Mouse (Mus musculus) heart, embryonic 16.5 days (tissue): ENCODE data around the gene Dennd1a. TPM values are rescaled to one million over a fixed set of nuclear protein-coding genes. Genes with fewer than 3 reads are reported as not detected.

Experiments used
- ATAC-seq: fragments of 200-750 bp; cut with Nextera tagmentation; replicated peaks from 2 replicates; pipeline ENCODE4 v1.8.0; 2017; ENCODE audit warnings: moderate number of reproducible peaks; ENCODE audit not compliant: insufficient read depth, low FRiP score; ENCODE audit errors: extremely low read depth
- H3K27ac ChIP-seq: fragments of 300-500 bp; sonication (generic); 2 replicates; pipeline ENCODE4 v1.5.1; 2014; ENCODE audit warnings: mild to moderate bottlenecking, low read length, control low read depth, moderate library complexity
- H3K27me3 ChIP-seq: fragments of 300-500 bp; sonication (generic); 2 replicates; pipeline ENCODE4 v1.6.1; 2014; ENCODE audit warnings: low read length, mixed read lengths; ENCODE audit not compliant: control insufficient read depth, insufficient read depth
- H3K36me3 ChIP-seq: fragments of 300-500 bp; sonication (generic); 2 replicates; pipeline ENCODE4 v1.6.1; 2014; ENCODE audit not compliant: control insufficient read depth, insufficient read depth
- H3K4me1 ChIP-seq: fragments of 300-500 bp; sonication (generic); 2 replicates; pipeline ENCODE4 v1.6.1; 2014; ENCODE audit warnings: low read length, mixed read lengths; ENCODE audit not compliant: control insufficient read depth, insufficient read depth
- H3K4me2 ChIP-seq: fragments of 300-500 bp; sonication (generic); 2 replicates; pipeline ENCODE4 v1.6.1; 2014; ENCODE audit warnings: low read depth, mild to moderate bottlenecking, control low read depth, low read length
- H3K4me3 ChIP-seq: fragments of 300-500 bp; sonication (generic); 2 replicates; pipeline ENCODE4 v1.5.1; 2014; ENCODE audit warnings: mild to moderate bottlenecking, control low read depth, low read length
- H3K9ac ChIP-seq: fragments of 300-500 bp; sonication (generic); 2 replicates; pipeline ENCODE4 v1.6.1; 2014; ENCODE audit warnings: low read length, control low read depth
- H3K9me3 ChIP-seq: fragments of 300-500 bp; sonication (generic); replicated peaks from 2 replicates; pipeline ENCODE4 v1.6.1; 2016; ENCODE audit warnings: low read length; ENCODE audit not compliant: control insufficient read depth
- WGBS: fragments of 180-500 bp; shearing (Covaris S2); extraction: QIAGEN DNeasy Blood & Tissue Kit; methylation state at CpG from one replicate; pipeline ENCODE4 v1.1.7; 2014; 5-methylcytosine and 5-hydroxymethylcytosine counted together
- polyA plus RNA-seq: library from polyadenylated mRNA; unstranded; fragments of >200 nt; fragmentation: Nextera tagmentation; extraction: Ambion mirVana; gene quantifications from 2 replicates; pipeline ENCODE4 v1.2.1, GENCODE M21; 2015

Gene Dennd1a
- polyA plus RNA-seq, 1 experiment from 2014 or later: 12.7 TPM

DNA sequence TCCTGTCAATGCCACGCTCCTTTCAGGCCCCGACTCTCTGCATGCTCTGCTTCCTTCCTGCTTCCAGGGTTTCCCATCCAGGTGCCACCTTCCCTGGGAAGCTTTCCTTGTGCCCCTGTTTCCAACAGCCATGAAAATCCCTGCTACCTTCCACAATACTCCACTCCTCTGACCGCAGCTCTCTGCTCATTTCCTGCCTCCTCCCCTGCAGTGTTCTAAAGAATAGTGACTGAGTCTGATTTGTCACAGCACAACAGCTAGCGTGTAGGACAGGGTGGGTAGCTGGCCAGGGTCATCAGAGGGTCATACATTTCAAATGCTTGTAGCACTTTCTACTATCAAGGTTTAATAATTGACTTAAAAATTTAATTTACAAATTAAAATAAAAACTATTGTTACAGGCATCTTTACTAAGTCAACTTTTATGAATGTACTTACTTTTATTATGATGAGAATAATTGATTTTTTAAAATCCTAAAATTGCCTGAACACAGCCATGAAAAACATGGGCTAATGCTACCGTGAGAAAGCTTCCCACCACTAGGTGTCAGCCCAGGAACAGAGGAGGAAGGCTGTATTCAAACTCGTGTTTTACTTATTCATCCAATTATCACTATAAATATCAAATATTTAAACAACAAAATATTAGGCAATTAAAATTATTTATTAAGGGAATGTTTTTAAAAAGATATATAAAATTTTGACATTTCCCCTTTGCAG lies 361.6 kb downstream of the Dennd1a start:
- WGBS: 35% methylated on average over 6 of the region's 6 CpGs

DNA sequence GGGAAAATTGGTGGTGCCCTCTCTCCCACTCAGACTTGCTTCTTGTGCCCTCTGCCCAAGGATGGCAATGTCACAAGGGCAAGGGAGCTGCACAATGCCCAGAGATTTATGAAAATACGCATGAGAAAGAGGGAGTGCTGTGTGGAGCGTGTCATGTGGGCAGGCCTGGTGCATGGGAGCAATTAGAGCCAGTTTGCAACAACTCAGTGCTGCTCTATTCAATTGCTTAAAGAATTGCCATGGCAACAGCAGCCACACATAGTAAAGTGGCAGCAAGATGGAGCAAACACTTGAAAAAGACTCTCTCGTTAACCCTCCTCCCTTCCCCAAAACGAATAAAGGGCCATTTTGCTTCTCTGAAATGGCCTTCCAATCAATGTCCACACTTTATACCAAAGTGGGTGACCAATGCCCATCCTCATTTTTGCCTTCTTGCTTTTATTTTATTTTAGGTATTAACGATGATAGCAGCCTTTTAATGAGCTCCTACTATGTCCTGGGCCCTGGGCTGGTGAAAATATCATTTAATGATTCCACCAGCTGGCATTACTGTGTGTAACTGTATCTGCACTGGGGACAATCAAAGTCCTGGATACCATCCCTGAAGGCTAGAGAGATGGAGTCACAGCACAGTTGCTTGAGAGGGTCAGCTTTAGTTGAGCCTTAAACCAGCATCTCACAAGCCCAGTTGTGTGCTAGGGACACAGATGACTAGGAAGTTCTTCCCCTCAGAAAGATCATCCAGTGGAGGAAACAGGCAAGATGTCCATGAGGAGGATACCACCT lies 378.3 kb downstream of the Dennd1a start:
- Histone ChIP-seq H3K27ac (no peak overlapping the region), H3K9me3 (no peaks in the 10 kb centered on the region), H3K4me2 (no peak overlapping the region), H3K9ac (no peak overlapping the region), H3K36me3 (no peaks in the 10 kb centered on the region), H3K27me3 (no peaks in the 10 kb centered on the region), H3K4me1 (peaks cover 10% of the 10 kb centered on the region; the same call in 1 of the 2 replicates), H3K4me3 (no peak overlapping the region)
- 84% methylated on average over 5 of the region's 5 CpGs for WGBS
- ATAC-seq: no peak

More for the DNA sequence above, 361.6 kb downstream of the Dennd1a start:
- H3K4me1 ChIP-seq: no peaks in the 10 kb centered on the region
- H3K27me3 ChIP-seq: no peaks in the 10 kb centered on the region
- H3K4me2 ChIP-seq: no peak overlapping the region
- no peak for ATAC-seq
- H3K9ac ChIP-seq: no peak overlapping the region
- H3K9me3 ChIP-seq: no peaks in the 10 kb centered on the region
- H3K27ac ChIP-seq: no peak overlapping the region
- no peaks in the 10 kb centered on the region for H3K36me3 ChIP-seq
- no peak overlapping the region for H3K4me3 ChIP-seq

DNA sequence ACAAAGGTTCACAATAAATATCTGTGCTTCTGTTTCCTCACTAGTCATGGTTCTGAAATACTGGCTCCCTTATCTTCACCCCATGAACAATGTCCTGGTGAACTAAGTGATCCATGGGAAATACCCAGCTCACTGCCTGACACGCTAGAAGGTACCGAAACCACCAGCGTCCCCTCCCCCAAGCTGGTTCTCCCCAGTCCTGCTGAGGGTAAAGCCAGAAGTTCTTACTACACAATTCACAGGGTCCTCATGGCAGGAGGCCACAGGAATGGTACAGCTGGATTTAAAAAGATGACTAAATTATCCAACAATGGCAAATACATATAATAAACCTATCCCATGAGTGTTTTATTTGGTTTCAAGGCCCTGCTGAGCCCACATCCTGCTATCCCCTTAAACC lies 378.9 kb downstream of the Dennd1a start:
- Histone ChIP-seq H3K27me3 (no peaks in the 10 kb centered on the region), H3K4me3 (no peak overlapping the region), H3K9me3 (no peaks in the 10 kb centered on the region), H3K36me3 (no peaks in the 10 kb centered on the region), H3K9ac (no peak overlapping the region), H3K4me2 (no peak overlapping the region), H3K27ac (no peak overlapping the region), H3K4me1 (peaks cover 10% of the 10 kb centered on the region; the same call in 1 of the 2 replicates)
- 89% methylated on average over 3 of the region's 3 CpGs for WGBS
- no peak for ATAC-seq

DNA sequence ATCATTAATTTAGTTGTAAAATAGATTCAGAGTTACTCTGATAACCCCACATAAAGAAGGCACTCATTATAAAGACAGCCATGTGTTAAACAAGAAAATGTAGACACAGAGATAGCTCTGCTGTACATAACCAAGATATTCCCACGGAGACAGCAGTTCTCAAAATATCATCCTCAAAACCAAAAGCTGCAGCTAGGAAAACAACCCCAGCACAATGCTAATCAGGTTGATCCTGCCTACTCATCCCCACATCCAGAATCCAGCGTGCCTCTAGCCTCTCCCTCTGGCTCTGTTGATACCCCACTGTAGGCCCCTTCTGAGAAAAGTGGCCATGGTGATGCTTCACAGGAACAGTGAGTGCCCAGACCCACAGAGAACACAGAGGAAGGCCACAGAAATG lies 380.9 kb downstream of the Dennd1a start:
- Histone ChIP-seq H3K9ac (no peak overlapping the region), H3K4me1 (peaks cover 10% of the 10 kb centered on the region; the same call in 1 of the 2 replicates), H3K9me3 (no peaks in the 10 kb centered on the region), H3K36me3 (no peaks in the 10 kb centered on the region), H3K4me2 (no peak overlapping the region), H3K4me3 (no peak overlapping the region), H3K27ac (no peak overlapping the region), H3K27me3 (no peaks in the 10 kb centered on the region)
- ATAC-seq: no peak
- WGBS: 58% methylated on average over 2 of the region's 2 CpGs

DNA sequence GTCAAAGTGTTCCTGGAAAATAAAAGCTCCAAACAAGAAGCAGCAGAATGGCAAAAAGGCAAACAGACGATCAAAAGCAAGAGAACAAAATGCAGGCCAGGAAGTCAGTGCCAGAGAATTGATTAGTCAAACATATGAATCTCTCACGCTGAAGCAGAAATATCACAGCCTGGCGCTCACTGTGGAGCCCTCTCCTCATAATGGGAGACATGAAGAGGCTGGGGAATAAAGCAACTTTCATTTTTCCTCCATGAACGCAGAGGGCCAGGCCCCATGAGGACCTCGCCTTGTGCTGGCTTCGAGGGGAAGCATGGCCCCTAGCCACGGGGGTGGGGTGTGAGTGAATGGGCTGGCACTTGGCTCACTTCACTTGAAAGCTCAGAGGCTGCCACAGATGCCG lies 383.9 kb downstream of the Dennd1a start:
- no peak overlapping the region for H3K4me2 ChIP-seq
- ATAC-seq: no peak
- no peaks in the 10 kb centered on the region for H3K27me3 ChIP-seq
- H3K4me1 ChIP-seq: peaks cover 10% of the 10 kb centered on the region; the same call in 1 of the 2 replicates
- H3K27ac ChIP-seq: no peak overlapping the region
- H3K36me3 ChIP-seq: no peaks in the 10 kb centered on the region
- WGBS: 75% methylated on average over 8 of the region's 8 CpGs
- H3K9ac ChIP-seq: no peak overlapping the region
- no peak overlapping the region for H3K4me3 ChIP-seq
- H3K9me3 ChIP-seq: no peaks in the 10 kb centered on the region

DNA sequence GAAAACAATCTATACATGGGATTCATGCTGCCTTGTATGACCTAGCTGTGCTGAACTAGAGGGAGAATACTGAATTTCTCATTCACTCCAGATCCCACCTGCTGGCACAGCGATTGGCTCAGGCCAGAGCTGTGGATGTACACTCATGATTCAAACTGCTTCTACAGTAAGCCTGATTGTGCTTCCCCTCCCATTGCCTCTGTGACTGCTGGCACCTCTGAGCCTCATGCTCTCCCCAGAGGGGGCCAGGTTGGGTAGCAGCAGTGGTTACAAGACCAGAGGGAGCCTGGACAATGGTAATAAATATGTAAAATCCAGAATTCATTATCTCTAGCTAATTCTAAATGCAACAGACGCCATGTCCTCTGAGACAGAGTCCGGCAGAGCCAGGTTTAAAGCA lies 404.0 kb downstream of the Dennd1a start:
- no peaks in the 10 kb centered on the region for H3K27me3 ChIP-seq
- no peak for ATAC-seq
- WGBS: 93% methylated on average over 3 of the region's 3 CpGs

DNA sequence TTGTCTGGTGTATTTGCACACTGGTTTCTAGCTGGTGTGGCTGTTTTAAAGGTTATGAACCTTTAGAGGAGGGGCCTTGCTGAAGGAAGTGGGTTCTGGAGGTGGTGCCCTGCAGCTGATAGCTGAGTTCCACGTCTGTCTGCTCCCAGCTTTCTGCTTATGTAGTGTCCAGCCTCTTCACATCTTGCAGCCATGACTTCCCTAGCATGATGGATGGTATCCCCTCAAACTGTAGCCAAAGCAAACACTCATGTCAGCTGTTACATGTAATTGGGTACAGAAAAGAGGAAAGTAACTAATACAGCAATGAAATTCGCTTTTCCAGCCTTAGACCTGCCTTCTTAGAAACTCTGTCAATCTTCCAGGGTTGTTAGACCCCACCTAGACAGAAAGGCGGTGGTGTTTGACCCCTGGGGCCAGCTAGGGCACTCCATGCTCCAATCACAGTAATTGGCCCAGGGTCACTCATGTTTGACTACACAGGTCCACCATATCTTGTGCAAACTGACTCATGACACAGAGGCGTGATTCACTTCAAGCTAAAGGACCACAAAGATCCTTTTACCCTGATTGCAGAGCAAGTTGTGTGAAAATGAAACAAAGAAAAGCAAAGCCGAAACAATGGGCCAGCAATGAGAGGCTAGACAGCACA lies 405.8 kb downstream of the Dennd1a start:
- 64% methylated on average over 5 of the region's 5 CpGs for WGBS
- H3K27ac ChIP-seq: no peak overlapping the region
- no peaks in the 10 kb centered on the region for H3K4me1 ChIP-seq
- no peaks in the 10 kb centered on the region for H3K27me3 ChIP-seq
- H3K9ac ChIP-seq: no peak overlapping the region
- H3K4me3 ChIP-seq: no peak overlapping the region
- no peak overlapping the region for H3K4me2 ChIP-seq
- no peak for ATAC-seq
- no peaks in the 10 kb centered on the region; the same call in 1 of the 2 replicates for H3K9me3 ChIP-seq
- H3K36me3 ChIP-seq: no peaks in the 10 kb centered on the region

More for the DNA sequence above, 404.0 kb downstream of the Dennd1a start:
- Histone ChIP-seq H3K9ac (no peak overlapping the region), H3K4me2 (no peak overlapping the region), H3K9me3 (no peaks in the 10 kb centered on the region; the same call in 1 of the 2 replicates), H3K4me1 (no peaks in the 10 kb centered on the region), H3K27ac (no peak overlapping the region), H3K36me3 (no peaks in the 10 kb centered on the region), H3K4me3 (no peak overlapping the region)

DNA sequence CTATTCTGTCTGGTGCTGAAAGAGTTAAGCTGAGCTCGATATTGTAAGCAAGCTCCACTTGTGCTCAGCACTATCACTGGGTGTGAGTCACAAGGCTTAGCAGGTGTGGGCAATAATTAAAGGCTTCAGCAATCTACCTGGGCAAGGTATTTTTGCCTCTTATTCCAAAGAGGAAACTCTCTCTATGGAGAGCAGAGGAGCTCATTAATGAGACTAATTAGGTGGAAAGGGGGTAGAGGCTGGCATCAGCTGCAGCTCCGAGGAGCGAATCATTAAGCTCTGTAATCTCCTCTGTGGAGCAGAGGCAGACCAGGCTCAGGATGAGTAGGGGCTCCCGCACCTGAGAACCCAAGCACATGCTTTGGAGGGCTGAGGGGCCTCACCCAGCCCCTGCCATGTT lies 407.5 kb downstream of the Dennd1a start:
- ATAC-seq: no peak
- no peaks in the 10 kb centered on the region for H3K27me3 ChIP-seq
- WGBS: 70% methylated on average over 4 of the region's 4 CpGs

DNA sequence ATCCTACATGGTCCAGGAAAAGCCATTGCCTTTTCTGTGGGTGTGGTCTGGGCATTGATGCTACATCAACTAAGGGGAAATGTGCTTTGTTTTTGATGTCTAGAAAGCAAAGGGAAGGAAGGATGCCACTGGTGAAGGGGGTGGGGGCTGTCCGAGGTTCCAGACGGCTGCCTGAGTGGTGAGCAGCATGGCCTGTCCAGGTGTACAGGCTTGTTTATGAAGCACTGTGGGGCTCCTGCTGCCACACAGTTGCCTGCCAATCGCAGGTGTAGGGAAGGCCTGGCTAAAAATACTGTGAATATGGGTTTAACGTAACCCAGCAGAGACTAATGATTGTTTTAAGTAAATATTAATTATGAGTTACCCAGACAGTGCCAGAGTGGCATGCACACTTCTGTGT lies 414.4 kb downstream of the Dennd1a start:
- no peak overlapping the region for H3K9ac ChIP-seq
- no peak for ATAC-seq
- H3K36me3 ChIP-seq: no peaks in the 10 kb centered on the region
- no peaks in the 10 kb centered on the region for H3K4me1 ChIP-seq
- no peak overlapping the region for H3K4me3 ChIP-seq
- H3K27me3 ChIP-seq: no peaks in the 10 kb centered on the region
- 65% methylated on average over 4 of the region's 4 CpGs for WGBS
- H3K27ac ChIP-seq: no peak overlapping the region
- H3K4me2 ChIP-seq: no peak overlapping the region
- H3K9me3 ChIP-seq: no peaks in the 10 kb centered on the region

More for the DNA sequence above, 407.5 kb downstream of the Dennd1a start:
- no peak overlapping the region for H3K4me2 ChIP-seq
- no peak overlapping the region for H3K9ac ChIP-seq
- H3K9me3 ChIP-seq: no peaks in the 10 kb centered on the region; the same call in 1 of the 2 replicates
- no peak overlapping the region for H3K27ac ChIP-seq
- no peak overlapping the region for H3K4me3 ChIP-seq
- no peaks in the 10 kb centered on the region for H3K36me3 ChIP-seq
- H3K4me1 ChIP-seq: no peaks in the 10 kb centered on the region
